Mouse (Mus musculus): ENCODE measurements around the gene Crisp1. TPM values are rescaled to one million over a fixed set of nuclear protein-coding genes. Genes with fewer than 3 reads are reported as not detected.

Crisp1 gene
- polyA plus RNA-seq (2021; fragmentation: Nextera tagmentation), result not detected in 2 replicates
- long read RNA-seq, experiment 1, result 0 reads
- long read RNA-seq, experiment 2, partial matches to known transcripts, result 0 of 1 reads
- long read RNA-seq, experiment 2, other reads (novel, unspliced or antisense), result 0 of 1 reads

DNA sequence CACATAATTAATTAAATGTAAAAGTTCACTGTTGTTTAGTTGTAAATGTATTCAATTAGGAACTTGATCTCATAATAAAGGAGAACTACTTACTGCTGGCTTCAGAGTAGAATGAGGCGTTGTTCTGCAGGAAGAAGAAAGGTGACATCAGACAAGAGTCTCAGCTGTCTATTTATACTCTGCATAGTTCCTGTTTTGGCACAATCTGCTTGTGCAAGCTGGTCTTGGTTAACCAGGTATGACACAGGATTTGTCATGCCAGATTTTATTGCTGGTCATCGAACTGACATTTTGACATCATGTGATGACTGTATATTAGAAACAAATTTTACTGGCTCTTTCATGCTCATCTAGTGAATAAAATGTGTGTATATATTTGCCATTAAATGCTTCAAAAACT lies at the start of gene Crisp1:
Gene Crisp1 (minus strand): TSS at position 146 of the 400 bp plus-strand sequence.

Other genes starting within 250 kb of the Crisp1 start
- gene AC192777.2, start 223.8 kb downstream of the Crisp1 start, polyA plus RNA-seq (2021; fragmentation: Nextera tagmentation), result not detected in 2 replicates
- gene Pgk2, start 110.6 kb downstream of the Crisp1 start, polyA plus RNA-seq (2021; fragmentation: Nextera tagmentation), result not detected in 2 replicates
- not detected in 2 replicates for gene Crisp3, start 76.9 kb downstream of the Crisp1 start, polyA plus RNA-seq (2021; fragmentation: Nextera tagmentation)
- gene Esp8, start 200.8 kb upstream of the Crisp1 start, polyA plus RNA-seq (2021; fragmentation: Nextera tagmentation), result not detected in 2 replicates
- not detected in 2 replicates for gene Esp6, start 242.3 kb upstream of the Crisp1 start, polyA plus RNA-seq (2021; fragmentation: Nextera tagmentation)

Data from layer of hippocampus, adult 6 months (tissue).